Mouse (Mus musculus) testis, postnatal 14 days (tissue): ENCODE measurements around the gene Ptprf.

ENCODE experiments used
- DNase-seq: peaks from one replicate; pipeline ENCODE4 v3.0.0; 2021; ENCODE audit warnings: low spot score

Ptprf gene

DNA sequence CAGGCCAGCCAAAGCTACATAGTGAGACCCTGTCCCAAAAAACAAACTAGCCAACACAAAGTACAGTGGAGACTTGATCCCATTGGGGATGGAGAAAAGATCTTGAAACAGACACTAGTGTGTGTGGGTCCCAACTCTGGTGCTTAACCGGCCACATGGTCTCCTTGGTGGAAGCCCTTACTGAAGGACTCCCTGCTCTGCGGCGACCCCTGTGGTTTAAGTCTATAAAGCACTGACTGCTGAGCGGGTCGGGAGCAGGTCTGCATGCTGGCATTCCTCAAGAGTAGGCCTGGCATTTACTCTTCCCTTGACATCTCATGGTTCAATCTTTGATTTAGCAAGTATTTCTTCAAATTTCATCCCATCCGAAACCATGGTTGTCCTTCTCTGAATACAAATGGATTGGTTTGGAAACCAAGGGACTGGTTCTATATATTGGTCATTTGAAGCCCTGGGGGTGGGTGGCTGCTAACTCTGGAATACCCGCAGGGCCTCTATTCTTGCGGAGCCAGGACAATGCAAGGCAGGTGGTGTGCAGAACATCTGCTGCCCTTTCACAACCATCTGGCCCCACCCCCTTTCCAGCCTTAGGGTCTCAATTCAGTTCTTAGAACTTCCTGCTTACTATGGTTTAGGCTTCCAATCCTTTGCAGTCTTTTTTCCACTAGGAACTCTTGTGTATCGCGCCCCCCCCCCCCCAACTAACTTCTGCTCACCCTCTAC lies 84.1 kb downstream of the Ptprf start:
- no peak for DNase-seq

DNA sequence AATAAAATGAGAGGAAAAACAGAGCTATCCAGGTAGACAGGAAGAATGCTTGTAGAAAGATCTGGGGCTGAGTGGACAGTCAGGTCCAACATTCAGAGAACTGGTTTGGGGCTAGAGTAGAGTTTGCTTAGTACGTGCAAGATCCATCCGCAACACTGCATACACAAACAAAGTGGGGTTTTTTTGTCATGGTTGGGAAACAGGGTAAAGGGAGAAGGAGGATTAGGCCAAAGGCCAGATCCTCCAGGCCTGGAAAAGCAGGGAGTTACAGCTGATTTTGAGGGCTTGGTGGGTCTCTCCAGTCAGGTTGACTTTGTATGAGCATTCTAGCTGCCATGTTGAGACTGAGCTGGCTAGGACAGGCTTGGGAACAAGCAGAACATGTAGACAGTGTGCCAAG lies 85.3 kb downstream of the Ptprf start:
- DNase-seq, result no peak

DNA sequence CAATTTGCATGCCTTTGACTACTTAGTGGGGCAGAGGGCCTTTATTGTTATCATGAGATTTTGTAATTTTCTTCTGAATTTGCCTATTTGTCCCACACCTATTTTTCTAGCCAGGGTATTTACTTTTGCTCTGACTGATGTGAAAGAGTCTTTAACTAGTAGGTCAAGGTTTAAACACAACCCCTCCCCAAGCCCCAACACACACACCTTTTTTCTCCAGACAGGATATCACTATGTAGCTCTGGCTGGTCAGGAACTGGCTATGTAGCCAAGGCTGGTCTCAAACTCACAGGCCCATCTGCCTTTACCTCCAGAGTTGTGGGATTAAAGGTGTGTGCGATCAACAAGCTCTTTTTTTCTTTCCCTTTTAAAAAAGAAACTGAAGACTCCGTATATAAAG lies 92.1 kb downstream of the Ptprf start:
- no peak for DNase-seq

DNA sequence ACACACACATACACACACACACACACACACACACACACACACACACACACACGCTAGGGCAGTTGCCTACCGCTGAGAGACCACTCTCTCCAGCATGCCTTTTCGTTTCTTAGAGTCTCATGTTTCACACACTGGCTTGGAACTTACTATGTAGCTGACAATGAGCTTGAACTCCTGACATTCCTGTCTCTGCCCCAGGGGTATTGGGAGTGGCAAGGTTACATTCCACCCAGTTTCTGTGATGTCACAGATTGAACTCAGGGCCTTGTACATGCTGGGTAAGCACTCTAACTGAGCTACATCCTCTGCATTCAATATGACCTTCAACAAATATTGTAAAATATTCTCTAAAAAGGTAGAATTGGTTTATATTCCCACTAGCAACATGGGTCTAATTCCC lies 92.6 kb downstream of the Ptprf start:
- DNase-seq, result no peak

DNA sequence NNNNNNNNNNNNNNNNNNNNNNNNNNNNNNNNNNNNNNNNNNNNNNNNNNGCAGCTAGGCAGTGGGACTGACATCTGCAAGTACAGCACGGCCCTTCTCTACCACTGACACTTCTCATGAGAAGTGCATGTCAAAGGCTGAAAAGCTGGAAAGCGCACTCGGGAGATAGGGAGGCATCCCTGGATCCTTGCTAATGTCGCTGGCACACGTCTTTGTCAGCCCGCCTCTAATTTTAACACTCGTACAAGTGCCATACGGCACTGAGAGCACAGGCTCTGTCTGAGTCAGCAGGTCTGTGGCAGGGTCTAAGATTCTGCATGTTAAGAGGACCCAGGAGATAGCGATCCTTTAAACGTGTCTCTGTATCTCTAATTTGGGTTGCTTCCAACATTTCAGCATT lies 95.0 kb downstream of the Ptprf start:
- no peak for DNase-seq

DNA sequence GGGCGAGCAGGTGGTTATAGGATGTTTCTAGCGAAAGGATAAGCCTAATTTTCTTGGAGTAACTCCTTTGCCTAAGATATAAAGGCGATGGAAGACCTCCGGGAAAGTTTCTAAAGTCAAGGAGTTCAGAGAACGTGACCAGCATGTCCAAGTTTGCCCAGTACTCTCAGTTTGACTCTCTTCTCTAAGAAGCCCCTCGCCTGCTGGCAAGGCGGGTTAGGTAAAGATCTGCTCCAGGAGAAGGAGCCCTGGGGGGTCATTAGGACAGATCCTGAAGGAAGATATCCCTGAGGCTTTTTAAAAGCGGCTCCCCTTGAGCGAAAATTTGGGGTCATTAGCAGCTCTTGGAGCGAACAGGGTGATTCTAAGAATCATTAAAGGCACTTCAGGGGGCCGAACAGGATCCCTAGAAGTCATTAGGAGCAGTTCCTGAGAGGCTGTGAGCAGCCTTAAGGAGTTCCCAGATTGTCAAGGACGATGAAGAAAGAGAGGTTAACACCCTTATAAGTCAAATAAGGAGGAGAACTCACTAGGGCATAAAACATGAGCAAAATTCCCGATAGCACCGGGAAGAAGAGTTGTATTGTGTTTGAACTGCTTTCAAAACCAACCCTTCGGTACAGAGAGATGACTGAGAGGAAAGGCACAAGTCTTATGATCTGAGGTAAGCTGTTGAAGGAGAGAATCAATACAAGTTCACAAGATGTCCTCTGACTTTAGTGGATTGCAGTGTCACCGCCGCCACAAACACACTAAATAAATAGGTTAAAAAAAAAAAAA lies 110.7 kb downstream of the Ptprf start:
- no peak for DNase-seq

DNA sequence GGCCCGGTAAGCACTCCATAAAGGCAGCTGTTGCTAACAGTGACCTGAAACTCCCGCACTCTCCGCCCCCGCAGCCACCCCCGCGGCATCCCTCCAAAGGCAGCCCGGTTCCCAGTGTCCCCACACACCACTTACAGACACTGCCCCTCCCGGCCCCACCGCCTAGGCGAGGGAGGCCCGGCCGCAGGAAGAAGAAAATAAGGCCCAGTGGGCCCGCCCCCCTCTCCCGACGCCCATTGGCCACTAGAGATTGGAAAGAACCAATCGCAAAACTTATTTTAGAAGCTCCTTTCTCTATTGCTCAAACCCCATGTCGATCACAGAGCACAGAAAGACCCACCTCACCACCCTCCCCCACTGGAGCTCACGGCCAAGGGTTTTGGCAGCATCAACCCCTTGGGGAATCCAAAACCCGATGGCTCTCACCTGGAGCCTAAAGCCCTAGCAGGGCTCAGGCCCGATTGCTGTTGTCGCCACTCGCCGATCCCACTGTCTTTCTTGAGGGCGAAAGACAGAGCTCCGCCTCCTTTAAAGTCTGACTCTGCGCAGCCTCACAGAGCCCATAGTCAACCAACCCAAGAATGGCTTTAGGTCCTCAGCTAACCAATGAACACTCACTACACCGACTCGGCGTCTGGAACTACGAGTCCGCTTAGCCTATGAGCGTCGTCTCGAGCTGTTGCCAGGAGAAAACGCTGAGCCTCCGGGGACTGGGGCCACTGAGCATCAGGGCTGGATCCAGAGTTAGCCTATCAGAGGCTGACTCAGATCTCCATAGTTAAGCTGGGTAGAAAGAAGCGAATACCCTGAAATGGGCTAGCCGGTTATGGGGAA lies 111.5 kb downstream of the Ptprf start, which contains the start of gene Kdm4a:
Kdm4a (minus strand) TSS at position 577 of the 834 bp plus-strand sequence.
- peak; percentile 92 for DNase-seq

DNA sequence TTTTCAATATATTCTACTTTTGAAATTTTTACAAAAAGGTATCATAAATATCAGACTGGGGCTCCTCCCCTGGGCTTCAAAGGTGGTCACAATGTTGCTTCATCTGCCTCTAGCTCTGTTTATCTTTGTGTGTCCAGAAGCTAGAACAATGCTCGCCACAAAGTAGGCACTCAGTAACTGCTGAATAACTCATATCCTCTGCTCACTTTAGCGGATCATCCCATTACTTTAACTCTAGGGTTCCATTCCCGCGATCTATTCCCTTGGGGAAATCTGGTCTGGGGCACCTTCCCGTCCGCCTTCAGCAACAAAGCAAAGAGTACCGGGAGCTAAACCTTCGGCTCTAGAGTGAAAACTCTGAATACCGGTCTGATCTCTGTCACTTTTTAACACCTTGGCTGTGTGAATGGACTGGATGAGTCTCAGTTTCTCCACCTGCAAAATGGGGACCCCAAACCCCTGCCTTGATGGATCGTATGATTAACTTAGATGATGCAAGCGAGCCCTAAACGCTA lies 112.2 kb downstream of the Ptprf start:
- DNase-seq, result peak; percentile 38

DNA sequence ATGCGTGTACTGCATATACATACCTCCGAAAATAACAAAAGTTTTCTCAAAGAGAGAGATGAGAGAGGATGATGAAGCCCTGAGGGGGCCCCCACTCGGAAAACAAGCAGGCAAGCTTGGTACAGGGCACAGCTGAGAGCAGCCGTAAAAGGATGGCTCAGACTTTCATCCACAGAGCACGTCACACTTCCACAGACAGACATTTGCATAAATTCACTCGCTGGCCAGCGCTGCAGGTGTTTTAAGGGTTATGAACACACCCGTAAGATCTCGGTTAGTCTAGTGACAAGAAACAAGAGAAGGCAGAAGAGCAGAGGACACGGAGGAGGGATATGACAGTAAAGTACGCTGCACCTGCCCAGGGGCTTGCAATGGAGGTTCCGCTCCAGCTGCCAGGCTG lies 118.7 kb downstream of the Ptprf start:
- DNase-seq, result no peak

DNA sequence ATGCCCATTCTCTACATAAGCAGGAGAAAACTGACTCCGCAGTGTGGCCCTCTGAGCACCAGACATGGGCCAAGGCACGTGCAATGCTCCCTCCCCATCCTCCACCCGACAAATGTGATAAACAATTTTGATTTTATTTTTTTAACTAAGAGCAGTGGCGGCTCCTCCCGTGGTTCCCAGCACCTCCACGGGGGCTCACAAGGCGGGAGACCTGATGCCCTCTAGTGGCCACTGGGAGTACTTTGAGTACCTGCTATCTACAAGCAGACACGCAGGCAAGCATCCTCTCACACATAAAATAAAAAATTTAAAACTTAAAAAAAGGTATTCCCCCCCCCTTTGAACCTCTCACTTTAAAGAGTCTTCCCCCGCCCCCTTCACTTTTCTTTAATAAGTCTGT lies 120.2 kb downstream of the Ptprf start:
- DNase-seq, result no peak

DNA sequence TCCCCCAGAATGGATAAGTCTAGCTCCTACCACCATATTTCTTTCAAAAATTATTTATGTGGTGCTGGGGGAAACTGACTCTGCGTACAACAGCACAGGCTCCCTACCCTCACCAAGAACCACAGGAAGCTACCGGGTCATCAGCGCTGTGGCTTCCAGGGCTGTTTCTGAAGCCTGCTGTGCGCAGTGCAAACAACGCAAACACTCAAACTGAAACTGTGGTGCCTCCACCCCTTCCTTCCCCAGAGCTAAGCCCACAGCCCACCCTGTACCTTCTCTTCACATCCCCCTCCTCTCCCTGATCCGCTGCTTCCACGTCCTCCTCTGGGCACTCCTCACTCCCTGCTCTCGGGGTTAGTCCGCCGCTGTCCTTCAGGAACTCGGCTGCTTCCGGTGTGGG lies 129.1 kb downstream of the Ptprf start:
- no peak for DNase-seq
